Mouse (Mus musculus): ENCODE measurements at regions not wholly inside any gene's neighbourhood (a gene's known extent, or its start where the extent isn't known, plus 50 kb on each side); places are given as distances from the start of the nearest gene placed in this dataset.

DNA sequence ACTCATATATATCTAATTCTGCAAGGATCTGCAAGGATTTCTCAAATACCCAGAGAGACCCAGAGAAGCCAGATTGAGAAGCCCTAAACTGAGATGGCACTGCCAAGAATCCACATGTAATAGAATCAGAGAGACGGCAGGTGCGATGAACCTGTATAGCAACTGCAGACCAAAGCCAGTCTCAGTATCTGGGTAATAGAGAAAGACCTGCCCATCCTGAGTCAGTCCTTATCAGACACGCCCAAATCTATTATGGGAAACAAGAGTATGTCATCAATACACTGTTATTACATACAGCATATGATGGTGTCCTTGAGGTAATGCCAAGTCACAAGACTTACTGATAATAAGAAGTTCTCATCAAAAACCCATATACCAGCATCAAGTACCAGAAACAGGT lies 52.8 kb upstream of the Klf3 start:
- no peak for DNase-seq
- Histone ChIP-seq H3K27me3 (ENCODE audit: control insufficient read depth, insufficient read depth, low read length) (no peaks in the 10 kb centered on the region; the same call in 1 of the 2 replicates), H3K4me1 (ENCODE audit: control insufficient read depth, insufficient read depth, low read length) (no peaks in the 10 kb centered on the region), H3K27ac (ENCODE audit: insufficient read depth, low read length) (no peak overlapping the region), H3K4me3 (replicated peaks; ENCODE audit: insufficient read depth, low read depth, low read length) (no peak overlapping the region)
- no peak for TF ChIP-seq POLR2A (IDR thresholded peaks at IDR 0.05; ENCODE audit: borderline replicate concordance, insufficient read depth, low read length)
- no peak for TF ChIP-seq CTCF (IDR thresholded peaks at IDR 0.05; ENCODE audit: borderline replicate concordance, insufficient read depth, low read depth, low read length)
- WGBS, result 72% methylated on average over 3 of the region's 3 CpGs

DNA sequence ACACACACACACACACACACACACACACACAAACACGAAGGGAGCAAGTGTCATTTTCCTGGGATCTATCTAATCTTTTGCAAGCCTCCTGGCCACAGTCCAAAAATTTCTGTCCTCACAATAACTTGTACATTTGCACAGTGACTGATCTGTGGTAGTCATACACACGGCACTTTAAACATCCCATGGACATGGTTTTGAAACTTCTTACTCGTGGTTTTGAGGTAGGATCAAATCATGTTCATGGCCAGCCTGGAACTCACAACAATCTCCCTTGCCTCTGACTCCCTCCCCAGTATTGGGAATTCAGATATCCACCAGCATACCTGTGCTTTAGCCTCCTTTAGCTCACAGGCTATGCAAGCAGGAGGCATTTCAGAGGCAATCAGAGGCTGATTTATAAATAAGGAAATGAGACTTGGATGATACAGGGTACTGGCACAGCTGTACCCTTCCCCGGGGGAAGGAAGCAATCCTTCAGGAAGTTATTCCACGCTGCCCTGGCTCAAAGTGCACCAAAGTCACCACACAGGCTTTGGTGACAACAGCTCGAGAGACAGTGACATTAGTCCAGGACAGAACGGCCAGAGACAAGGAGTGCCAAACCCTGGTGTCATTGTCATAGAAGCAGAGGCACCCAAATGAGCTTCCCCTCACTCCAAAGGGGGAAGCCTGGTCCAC lies 52.1 kb upstream of the Klf3 start:
- no peaks in the 10 kb centered on the region; the same call in 1 of the 2 replicates for H3K27me3 ChIP-seq (ENCODE audit: control insufficient read depth, insufficient read depth, low read length)
- DNase-seq, result no peak
- H3K27ac ChIP-seq (ENCODE audit: insufficient read depth, low read length), result no peak overlapping the region
- H3K4me3 ChIP-seq (replicated peaks; ENCODE audit: insufficient read depth, low read depth, low read length), result no peak overlapping the region
- TF ChIP-seq POLR2A (IDR thresholded peaks at IDR 0.05; ENCODE audit: borderline replicate concordance, insufficient read depth, low read length), result no peak
- no peak for TF ChIP-seq CTCF (IDR thresholded peaks at IDR 0.05; ENCODE audit: borderline replicate concordance, insufficient read depth, low read depth, low read length)
- H3K4me1 ChIP-seq (ENCODE audit: control insufficient read depth, insufficient read depth, low read length), result no peaks in the 10 kb centered on the region
- WGBS, result 35% methylated on average over 7 of the region's 7 CpGs

GRCm38 (mm10) chr5:64753142-64753750 lies 49.9 kb upstream of the Klf3 start:
- no peak for DNase-seq
- no peaks in the 10 kb centered on the region; the same call in 1 of the 2 replicates for H3K27me3 ChIP-seq (ENCODE audit: control insufficient read depth, insufficient read depth, low read length)
- TF ChIP-seq POLR2A (IDR thresholded peaks at IDR 0.05; ENCODE audit: borderline replicate concordance, insufficient read depth, low read length), result no peak
- H3K4me1 ChIP-seq (ENCODE audit: control insufficient read depth, insufficient read depth, low read length), result no peaks in the 10 kb centered on the region
- no peak overlapping the region for H3K27ac ChIP-seq (ENCODE audit: insufficient read depth, low read length)
- H3K4me3 ChIP-seq (replicated peaks; ENCODE audit: insufficient read depth, low read depth, low read length), result no peak overlapping the region
- WGBS, result 62% methylated on average over 7 of the region's 7 CpGs
